Mouse (Mus musculus) midbrain, embryonic 12.5 days (tissue): ENCODE data around the gene Dnah12. TPM values are rescaled to one million over a fixed set of nuclear protein-coding genes. Genes with fewer than 3 reads are reported as not detected.

Source experiments
- microRNA-seq: library from miRNA; unstranded; fragments of <30 nt; microRNA quantifications from one replicate; pipeline ENCODE4, GENCODE M21; 2017
- polyA plus RNA-seq: library from polyadenylated mRNA; unstranded; fragments of >200 nt; fragmentation: Nextera tagmentation; extraction: Ambion mirVana; gene quantifications from 2 replicates; pipeline ENCODE4 v1.2.1, GENCODE M21; 2016

Dnah12 gene
- polyA plus RNA-seq, 1 experiment from 2014 or later, result not detected

Small RNA genes lying within 50 kb of the gene (microRNA-seq; reads per million reads assigned to microRNA genes)
- gene Mir7672, result not detected

Other genes starting within 250 kb of the Dnah12 start
- 22.1 and 25.5 TPM in 2 replicates for gene Slmap, start 158.3 kb upstream of the Dnah12 start, polyA plus RNA-seq
- gene Dennd6a, start 119.4 kb upstream of the Dnah12 start, polyA plus RNA-seq, result 27.9 and 31.7 TPM in 2 replicates
- 531 and 542 TPM in 2 replicates for gene Arf4, start 55.2 kb upstream of the Dnah12 start, polyA plus RNA-seq
- gene Pde12, start 23.4 kb upstream of the Dnah12 start, polyA plus RNA-seq, result 12.1 and 12.9 TPM in 2 replicates
- 0.30 TPM in 1 of 2 replicates, not detected in the other for gene Asb14, start 201.3 kb downstream of the Dnah12 start, polyA plus RNA-seq